Mouse (Mus musculus) adrenal gland, postnatal 4 days (tissue): ENCODE measurements around the gene 4930556J24Rik. TPM values are rescaled to one million over a fixed set of nuclear protein-coding genes. Genes with fewer than 3 reads are reported as not detected.
"Not testable (repeated sequence)": the region's sequence is repeated elsewhere in the genome, so short reads cannot be mapped to it uniquely, and the experiment has no call there.

ENCODE experiments used
- DNase-seq, 2 experiments: peaks; one replicate each; pipeline ENCODE4 v3.0.0; 2021 to 2022; ENCODE audit warnings: low spot score in 2 of 2, mixed read lengths in 2 of 2
- total RNA-seq, 2 experiments: library from RNA; stranded (reverse); gene quantifications; 2 replicates each; pipeline ENCODE4 v1.2.3; 2021

The 4930556J24Rik gene
- total RNA-seq, 2 experiments from 2014 or later = 0.25 TPM; not detected in 1

DNA sequence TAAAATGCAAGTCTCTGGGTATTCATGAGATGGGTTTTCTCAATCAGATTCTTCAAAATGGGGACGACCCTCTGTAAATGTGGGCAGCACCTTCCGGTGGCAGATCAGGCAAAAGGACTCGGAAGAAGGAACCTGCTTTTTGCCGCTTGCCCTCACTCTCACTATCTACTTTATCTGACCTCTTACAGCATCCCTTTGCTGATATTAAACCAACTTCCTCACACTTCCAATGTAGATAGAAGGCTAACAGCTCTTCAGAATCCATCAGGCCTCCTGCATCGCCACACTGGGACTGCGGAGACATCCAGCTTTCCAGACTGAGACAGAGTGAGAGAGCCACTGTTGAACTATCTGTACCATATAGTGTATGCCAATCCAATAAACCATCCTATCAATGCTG lies 53.8 kb downstream of the 4930556J24Rik start:
- no peak for DNase-seq

DNA sequence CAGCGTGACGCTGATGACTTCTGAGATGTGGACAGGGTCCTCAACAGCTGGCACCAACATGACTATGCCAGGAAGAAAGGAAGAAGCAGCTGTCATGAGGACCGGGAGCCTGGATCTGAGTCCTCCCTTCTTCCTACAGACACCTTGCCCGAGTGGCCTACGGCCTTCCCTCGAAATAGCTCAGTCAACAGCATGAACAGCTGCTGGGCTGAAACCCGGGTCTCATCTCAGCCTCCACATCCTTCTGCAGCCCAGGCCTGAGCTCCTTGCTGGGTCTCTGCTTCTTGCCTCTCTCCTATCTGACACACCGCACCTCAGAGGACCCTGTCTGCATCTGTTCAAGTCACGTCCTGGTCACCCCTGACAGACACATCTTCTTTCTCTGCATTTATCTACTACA lies 54.5 kb downstream of the 4930556J24Rik start:
- DNase-seq = no peak

DNA sequence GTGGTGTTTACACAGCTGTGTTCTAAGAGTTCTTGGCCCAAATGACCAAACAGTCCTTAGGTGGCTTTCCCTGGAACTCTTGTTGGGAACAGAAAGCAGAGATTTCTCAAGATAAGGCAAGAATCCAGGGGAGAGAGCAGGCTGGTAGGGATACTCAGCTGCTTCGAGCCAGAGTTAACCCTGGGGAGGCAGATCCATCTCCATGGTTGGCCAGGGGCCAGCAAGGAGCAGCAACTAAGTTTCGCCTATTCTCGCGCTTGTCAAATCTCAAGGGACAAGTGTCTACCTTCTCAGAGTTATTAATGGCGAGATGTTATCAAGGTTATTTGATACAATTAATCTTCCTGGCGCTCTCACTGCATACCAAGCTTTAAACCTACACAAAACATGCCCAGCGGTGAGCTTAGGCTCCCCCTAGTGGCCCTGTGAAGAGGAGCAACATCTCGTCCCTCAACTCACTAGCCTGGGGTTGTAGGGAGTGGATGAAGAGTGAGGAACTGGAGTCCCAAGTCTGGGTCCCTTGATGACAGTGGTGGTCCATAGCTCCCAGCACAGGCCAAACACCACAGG lies 55.2 kb downstream of the 4930556J24Rik start:
- DNase-seq = no peak

DNA sequence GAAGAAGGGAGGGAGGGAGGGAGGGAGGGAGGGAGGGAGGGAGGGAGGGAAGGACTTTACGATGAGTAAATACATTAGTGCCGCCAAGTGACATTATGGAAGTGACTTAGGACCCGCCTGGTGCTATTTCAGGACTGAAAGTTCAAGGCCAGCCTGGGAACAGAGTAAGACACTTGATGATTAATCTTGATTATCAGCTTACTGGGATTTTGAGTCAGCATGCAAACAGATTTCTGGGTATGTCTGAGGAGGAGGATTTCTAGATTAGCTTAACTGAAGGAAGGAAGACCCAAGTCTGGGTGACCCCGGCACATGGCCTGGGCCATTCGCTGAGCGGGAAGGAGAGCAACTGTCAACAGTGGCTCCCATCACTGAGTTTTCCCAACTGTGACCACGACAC lies 56.1 kb downstream of the 4930556J24Rik start:
- no peak for DNase-seq

DNA sequence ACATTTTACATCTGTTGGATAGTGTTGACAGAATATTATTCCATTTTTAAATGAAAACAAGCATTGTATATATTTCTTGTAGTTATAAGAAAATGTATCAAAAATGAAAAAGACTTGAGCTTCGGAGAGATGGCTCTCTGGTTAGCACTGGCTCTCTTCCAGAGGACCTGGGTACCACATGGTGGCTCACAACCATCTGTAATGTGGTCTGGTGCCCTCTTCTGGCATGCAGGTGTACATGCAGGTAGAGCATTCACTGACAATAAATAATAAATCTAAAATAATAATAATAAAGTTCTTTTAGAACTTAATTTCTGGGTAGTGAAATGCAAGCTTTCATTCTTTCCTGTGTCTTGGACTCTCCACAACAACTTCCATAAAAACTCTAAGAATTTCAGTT lies 57.8 kb downstream of the 4930556J24Rik start:
- no peak for DNase-seq

- DNase-seq = peak; percentile 61 to 66
These were observed 62.3 kb downstream of the 4930556J24Rik start, which contains the start of gene Slc35e4 for GRCm38 (mm10) chr11:3914109-3914840. Gene Slc35e4 (minus strand): TSS chr11:3914664.

GRCm38 (mm10) chr11:3913316-3914108 lies 63.1 kb downstream of the 4930556J24Rik start:
- peak; percentile 67 to 80 for DNase-seq

DNA sequence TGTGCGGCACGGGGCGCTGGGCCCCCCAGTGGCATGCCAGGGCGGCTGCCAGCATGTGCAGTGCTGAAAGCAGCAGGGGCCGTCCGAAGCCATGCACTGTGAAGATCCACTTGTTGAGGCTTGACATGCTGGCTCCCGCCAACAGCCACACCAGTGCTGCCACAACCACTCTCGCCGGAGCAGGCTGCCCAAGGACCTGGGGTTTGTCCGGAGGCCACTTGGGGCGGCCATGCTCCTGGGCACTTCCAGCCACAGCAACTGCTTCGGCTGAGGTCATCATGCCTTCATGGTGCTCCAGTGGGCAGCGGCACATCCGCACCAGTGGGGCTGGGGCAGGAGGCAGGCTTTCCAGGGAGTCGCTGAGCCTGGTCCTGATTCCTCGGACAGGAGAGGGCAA lies 63.7 kb downstream of the 4930556J24Rik start:
- DNase-seq = no peak

- no peak for DNase-seq
These were observed 64.3 kb downstream of the 4930556J24Rik start for GRCm38 (mm10) chr11:3912100-3912874.

DNA sequence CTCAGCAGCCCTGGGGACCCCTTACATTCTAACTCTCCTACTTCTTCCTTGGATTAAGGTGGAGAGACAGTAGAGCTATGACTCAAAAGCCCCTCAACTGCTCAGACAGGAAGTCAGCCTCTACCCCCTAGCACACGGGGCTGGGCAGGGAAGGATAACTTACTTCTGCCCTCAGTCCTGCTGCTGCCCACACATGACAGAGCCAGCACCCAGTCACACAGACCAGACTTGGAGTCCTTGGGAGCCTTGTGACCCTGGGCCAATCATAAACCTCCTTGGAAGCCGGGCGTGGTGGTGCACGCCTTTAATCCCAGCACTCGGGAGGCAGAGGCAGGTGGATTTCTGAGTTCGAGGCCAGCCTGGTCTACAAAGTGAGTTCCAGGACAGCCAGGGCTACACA lies 65.1 kb downstream of the 4930556J24Rik start:
- not testable (repeated sequence) for DNase-seq

DNA sequence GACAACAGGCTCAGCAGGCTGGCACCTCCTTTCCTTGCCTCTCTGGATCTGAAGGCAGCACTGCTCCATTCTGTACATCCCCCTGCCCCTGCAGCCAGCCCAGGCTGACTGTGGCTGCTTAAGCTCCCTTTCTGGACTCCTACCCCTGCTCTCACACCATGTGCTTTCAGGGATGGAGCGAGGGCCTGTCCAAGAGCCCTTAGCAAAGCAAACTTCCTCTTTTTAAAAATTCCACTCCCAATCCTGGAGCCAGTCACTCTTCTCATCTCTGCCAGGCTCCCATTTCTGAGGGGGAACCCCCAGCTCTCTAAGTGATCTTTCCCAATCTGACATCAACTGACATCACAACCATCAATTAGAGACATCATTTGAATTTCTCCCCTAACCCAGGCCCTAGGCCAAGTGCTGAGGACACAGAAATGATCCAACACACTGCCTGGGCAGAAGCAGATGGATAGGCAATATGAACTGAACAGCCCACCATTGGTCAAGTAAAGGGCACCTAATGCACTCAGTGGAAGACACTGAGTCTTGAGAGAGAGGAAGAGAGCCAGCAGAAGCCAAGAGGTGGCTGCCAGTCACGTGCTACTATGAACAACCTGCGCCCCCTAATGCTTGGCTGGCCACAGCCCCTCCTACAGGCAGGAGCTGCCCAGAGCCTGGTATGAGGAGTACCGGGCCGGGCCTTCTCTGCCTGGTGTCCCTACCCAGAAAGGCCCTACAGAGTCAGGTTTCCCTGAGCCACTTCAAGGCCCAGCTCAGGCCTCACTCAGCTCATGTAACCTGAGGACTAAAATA lies 65.9 kb downstream of the 4930556J24Rik start:
- DNase-seq = no peak

DNA sequence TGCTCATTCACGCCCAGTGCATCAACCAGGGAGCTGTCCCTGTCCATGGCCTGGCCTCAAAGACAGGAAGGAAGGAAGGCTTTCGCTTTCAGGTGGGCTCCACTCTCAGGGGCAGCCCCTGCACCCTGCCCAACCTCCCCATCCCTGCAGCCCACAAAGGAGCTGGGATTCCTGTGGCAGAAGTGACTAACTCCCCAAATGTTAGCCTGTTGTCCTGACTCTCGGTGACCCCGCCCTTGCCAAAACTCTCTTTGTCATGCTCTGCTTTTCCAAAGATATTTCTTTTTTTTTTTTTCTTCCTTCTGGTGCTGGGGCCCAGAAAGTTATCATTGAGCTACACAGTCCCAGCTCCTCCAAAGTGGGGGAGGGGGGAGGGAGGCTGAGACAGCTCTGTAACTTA lies 67.3 kb downstream of the 4930556J24Rik start:
- no peak for DNase-seq

- no peak for DNase-seq
These were observed 71.1 kb downstream of the 4930556J24Rik start for GRCm38 (mm10) chr11:3905446-3905845.

DNA sequence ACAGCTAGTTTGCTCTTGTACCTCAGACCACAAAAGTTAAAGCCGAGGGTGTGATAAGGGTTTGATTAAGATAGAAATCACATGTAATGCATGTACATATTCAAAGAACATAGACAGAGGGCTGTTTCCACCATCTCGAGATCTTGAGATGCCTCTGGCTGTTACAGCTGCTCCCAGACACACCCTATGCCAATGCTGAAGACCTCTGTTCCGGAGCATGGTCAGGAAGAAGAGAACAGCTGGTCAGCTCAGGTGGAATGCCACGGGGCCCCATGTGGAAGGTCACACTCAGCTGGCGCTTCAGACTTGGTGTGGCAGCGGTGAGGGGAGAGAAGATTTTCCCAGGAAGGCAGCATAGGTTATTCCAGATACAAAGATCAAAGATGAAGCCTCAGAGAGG lies 71.9 kb downstream of the 4930556J24Rik start:
- no peak for DNase-seq

- peak in 1 of 2 experiments; percentile 38 for DNase-seq
These were observed 73.5 kb downstream of the 4930556J24Rik start for GRCm38 (mm10) chr11:3903046-3903445.

DNA sequence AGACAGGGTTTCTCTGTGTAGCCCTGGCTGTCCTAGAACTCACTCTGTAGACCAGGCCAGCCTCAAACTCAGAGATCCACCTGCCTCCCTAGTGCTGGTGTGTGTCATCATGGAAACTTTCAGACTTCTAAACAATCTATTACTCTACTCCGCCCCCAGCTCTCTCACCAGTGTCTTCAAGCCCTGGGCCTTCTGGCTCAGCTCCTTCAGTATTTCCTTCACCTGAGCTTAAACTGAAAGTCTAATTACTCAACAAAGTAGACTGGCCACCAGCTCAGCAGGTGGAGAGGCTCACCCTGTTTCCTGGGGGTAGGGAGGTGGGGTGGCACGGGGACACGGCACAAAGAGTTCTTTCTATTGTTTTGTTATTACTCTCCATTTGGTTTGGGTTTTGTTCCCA lies 74.1 kb downstream of the 4930556J24Rik start:
- DNase-seq = no peak

DNA sequence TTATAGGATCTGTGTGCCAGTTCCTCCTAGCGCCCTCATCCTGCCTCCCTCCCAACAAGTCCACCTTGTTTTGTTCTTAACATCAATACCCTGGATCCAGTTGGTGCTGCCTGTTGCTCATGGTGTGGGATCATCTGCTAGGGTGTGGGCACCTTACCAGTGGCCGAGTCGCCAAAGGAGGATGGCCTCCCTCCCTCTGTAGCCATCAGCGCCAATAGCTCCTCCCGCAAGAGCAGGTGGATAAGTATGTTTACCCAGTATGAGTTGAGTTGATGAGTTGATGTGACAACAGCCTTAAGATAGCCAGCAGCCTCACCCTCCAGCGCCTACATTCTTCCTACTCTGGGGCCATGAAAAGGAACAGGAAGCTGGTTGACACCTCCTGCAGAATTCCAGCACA lies 76.3 kb downstream of the 4930556J24Rik start:
- DNase-seq = no peak

DNA sequence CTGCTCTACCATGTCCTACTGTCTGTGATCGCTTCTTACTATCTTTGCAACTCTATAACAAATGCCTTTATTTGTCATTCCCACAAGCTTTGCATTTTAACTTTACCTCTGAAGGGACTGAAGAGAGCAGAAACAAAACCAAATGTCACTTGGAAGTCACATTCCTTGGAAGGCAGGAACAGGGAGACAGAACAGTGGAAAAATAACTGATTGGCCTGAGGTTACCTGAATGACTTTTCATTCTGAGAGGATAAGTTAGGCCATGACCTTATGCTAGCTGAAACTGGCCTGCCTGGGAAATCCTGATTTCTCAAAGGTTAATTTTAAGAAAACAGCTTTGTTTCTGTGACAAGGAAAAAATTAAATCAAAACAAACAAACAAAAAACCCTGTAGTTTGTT lies 80.6 kb downstream of the 4930556J24Rik start:
- DNase-seq = no peak

- no peak for DNase-seq
These were observed 81.1 kb downstream of the 4930556J24Rik start for GRCm38 (mm10) chr11:3895458-3895857.
